Mouse (Mus musculus) megakaryocyte, adult 5-6 weeks (primary cell): ENCODE data around the gene Iqcd. TPM values are rescaled to one million over a fixed set of nuclear protein-coding genes. Genes with fewer than 3 reads are reported as not detected.
A peak's percentile ranks its signal among the peaks of the same experiment; 100 is the strongest.

Source experiments
- ATAC-seq: 2 replicates; pipeline ENCODE4 v1.8.0; 2016; ENCODE audit warnings: mild to moderate bottlenecking, inconsistent platforms; ENCODE audit not compliant: poor library complexity, severe bottlenecking
- total RNA-seq, 2 experiments: library from RNA; stranded (forward) in 1 of 2; stranded (reverse) in 1 of 2; fragments of 153-499, 151-499 nt in 1 of 2; fragments of 221-1000, 200-1000 nt in 1 of 2; gene quantifications; 2 replicates each; pipeline versions ENCODE4 v1.2.3 to v1.2.4; 2015 to 2017

Gene Iqcd
- total RNA-seq, 2 experiments from 2014 or later: 0.11 to 0.18 TPM

GRCm38 (mm10) chr5:120624427-120624826 is 35.6 kb downstream of the Iqcd start:
- ATAC-seq: no peak

DNA sequence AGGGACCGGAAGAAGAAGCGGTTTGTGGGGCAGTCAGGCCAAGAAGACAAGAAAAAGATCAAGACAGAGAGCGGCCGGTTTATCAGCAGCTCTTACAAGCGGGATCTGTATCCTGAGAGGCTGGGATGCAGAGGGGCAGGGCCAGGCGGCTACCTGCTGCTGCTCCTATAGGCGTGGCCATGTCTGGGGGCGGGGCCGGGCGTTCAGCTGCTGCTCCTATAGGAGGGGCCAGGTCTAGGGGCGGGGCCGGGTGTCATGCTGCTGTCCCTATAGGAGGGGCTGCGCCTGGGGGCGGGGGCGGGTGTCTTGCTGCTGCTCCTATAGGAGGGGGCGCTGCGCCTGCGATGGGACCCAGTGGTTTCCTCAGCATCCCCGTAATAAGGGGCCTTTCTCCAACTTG is 37.6 kb downstream of the Iqcd start:
- no peak for ATAC-seq

GRCm38 (mm10) chr5:120627515-120628300 is 38.9 kb downstream of the Iqcd start:
- ATAC-seq: no peak

DNA sequence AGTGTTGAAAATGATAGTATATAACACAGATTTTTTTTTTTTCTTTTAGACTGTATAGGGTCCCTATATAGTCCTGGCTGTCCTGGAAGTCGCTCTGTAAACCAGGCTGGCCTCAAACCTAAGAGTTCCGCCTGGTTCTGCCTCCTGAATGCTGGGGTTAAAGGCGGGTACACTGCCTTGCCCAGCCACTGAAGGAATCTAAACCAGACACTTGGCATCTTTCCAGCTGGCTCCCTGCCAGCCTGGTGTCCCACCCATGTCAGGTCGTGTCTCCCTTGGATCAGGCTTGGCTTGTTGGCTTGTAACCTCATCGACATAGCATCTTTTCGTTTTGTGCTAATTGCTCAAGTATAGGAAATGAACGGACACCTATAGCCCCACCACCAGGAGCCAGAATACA is 39.8 kb downstream of the Iqcd start:
- no peak for ATAC-seq

DNA sequence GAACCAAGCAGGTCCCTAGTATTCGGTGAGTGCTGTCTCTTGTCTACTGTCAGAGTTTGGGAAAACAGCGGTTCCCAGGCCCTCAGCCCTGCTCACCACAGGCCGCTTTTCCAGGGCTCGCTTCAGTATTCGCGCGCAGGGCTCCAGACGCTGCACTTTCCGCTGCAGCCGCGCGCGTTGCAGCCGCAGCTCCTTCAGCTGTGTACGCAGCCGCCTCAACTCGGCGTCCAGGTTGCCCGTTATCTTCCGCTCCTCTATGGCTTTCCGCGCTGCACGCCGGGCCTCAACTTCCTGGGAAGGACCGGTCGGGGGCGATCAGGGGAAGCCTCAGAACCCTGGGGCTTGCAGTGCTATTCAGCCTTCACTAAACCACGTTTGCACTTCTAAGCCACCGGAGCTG is 42.3 kb downstream of the Iqcd start:
- ATAC-seq: no peak

DNA sequence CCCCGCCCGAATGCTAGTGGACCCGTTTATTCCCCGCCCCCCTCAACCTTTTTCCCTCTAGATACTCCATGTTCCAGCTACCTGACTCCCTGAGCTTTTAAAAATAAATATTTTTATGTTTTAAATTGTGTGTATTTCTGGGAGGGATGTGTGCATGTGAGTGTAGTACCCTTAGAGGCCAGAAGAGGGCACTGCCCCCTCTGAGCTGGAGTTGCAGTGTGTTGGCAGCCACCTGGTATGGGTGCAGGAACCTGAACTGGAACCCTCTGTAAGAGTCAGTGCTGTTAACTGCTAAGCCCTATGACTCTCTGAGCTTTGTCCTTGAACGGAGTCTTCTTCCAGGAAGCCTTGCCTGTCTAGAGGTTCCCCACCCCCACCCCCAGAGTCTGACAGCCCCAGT is 43.1 kb downstream of the Iqcd start:
- ATAC-seq: no peak

GRCm38 (mm10) chr5:120634131-120634530 is 45.3 kb downstream of the Iqcd start, which contains the start of gene Cfap73:
TSS of gene Cfap73 (minus strand) at chr5:120634235.
- ATAC-seq: no peak

DNA sequence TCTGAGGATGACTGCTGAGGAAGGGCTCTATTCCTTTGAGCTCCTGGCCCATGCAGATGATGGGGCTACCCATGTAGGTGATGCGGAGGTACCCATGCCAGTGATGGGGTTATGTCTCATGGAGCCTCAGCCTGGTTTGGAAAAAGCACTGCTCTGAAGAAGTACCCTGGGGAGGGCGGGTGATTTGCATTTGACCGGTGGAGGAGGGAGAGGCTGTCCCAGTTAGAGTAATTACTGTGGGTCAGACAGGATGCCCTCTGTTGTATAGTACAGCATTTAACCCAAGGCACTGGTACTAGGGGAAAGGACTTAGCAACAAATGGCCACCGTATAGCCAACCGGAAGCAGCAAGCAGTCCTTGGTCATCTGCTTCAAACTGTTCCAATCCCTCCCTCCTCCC is 46.0 kb downstream of the Iqcd start:
- ATAC-seq: no peak

GRCm38 (mm10) chr5:120635633-120636032 is 46.8 kb downstream of the Iqcd start:
- ATAC-seq: no peak

DNA sequence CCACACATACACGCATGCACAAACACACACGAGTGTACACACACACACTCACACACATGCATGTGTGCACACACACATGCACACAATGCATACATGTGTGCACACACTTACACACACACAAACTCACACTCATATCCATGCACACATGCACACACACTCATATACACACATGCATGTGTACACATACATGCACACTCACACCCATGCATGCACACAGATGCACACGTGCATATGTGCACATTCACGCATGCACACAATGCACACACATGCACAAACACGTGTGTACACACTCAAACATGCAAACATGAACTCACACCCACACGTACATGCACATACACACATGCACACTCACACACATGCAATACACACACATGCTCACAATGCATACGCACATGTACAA is 51.3 kb downstream of the Iqcd start:
- ATAC-seq: no peak

- ATAC-seq: peak; percentile 53
These were observed 54.7 kb downstream of the Iqcd start for GRCm38 (mm10) chr5:120643365-120644085.

DNA sequence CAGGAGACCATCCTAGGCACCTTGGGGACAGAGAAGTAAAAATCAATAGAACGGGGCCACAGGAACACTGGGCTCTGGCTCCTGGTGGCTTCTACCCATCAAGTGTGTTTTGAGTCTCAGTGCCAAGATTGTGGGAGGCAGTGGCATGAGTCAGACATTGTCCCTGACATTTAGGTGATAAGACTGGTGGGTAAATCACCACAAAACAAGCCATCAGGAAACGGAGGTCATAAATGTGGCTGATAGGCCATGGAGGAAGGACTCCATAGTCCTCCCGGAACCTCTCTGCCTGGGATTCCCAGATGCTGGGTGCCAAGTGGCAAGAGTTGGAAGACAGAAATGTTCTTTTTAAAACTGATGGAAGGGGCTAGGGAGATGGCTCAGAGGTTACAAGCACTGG is 55.4 kb downstream of the Iqcd start:
- ATAC-seq: no peak

- ATAC-seq: no peak
These were observed 57.0 kb downstream of the Iqcd start for GRCm38 (mm10) chr5:120645851-120646250.

DNA sequence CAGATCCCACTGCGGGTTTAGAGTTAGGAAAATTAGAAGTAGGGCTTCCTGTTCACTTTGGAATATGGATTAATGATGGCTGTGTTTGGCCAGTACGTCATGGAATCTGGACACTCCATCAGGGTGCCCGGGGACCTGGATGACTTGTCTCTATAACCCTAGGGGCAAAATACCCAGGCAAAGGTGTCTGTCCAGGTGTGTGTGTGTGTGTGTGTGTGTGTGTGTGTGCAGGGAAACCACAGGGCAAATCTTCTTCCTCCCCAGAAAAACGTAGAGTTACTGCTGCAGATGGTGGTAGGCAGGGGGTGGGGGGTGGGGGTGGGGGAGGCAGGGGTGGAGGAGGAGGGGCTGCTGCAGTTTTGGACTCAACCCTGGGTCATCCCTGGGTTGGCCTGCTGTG is 58.5 kb downstream of the Iqcd start:
- ATAC-seq: no peak

DNA sequence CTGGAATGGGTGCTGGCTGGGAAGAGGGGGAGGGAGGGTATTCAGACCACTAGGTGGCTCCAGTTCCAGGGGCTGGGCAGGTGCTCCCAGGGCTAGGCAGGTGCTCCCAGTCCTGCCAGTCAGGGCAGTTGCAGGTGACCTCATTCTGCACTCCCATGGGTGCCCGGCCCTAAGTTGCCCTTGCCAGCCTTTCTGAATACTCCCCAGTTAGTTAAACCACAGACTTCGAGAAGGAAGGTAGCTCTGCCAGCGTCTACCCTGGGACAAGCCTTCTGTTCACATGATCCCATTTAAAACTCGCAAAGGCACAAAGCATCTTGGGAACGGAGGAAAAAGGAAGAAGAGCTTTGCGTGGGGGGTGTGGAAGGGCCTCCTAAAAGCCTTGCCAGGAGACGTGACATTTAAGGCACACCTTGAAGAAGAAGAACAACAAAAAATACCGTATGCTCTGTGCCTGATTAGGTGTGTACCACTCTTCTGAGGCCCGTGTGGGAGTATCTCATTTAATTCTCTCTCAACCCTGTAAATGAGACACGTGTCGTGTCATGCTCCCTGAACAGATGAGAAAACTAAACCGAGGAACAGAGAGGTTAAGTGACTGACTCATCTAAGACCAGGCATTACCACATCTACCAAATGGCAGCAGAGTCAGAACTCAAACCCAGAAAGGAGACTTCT is 59.1 kb downstream of the Iqcd start:
- ATAC-seq: no peak

- ATAC-seq: peak; percentile 69
These were observed 60.0 kb downstream of the Iqcd start, which contains the start of gene Rasal1 for GRCm38 (mm10) chr5:120648569-120649373. TSS of gene Rasal1 (plus strand) at chr5:120648812.

DNA sequence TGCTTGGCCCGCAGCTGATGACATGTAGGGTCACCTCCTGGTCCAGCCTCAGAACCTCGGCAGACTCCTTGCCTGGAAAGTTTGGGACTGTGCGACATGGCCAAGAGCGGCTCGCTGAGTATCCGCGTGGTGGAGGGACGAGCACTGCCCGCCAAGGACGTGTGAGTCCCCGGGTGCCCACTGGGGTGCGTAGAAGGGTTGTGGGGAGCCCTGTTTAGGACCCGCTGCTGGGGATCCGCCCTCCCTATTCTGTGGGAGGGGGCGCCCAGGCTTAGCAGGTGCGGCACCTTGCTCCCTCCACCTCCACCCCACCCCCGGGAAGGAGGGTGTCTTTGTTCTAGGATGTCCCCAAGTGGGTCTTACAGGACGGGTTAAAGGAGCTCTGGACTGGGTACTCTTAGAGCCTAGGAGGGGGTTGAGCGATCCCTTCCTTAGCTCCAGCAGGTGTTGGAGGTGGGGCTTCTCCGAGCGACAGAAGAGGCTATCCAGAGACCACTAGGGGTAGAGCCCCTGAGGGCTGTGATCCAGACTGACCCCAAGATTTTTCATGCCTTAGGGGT is 60.6 kb downstream of the Iqcd start:
- 0 out of 2 replicates have a peak, but pooled peaks have one; percentile 11 for ATAC-seq

GRCm38 (mm10) chr5:120649938-120650337 is 61.1 kb downstream of the Iqcd start:
- no peak for ATAC-seq

- no peak for ATAC-seq
These were observed 62.4 kb downstream of the Iqcd start for GRCm38 (mm10) chr5:120651230-120651629.

- no peak for ATAC-seq
These were observed 64.3 kb downstream of the Iqcd start for GRCm38 (mm10) chr5:120652915-120653701.
